Mouse (Mus musculus) spleen, postnatal 36 days (tissue): ENCODE measurements at regions not wholly inside any gene's neighbourhood (a gene's known extent, or its start where the extent isn't known, plus 50 kb on each side); places are given as distances from the start of the nearest gene placed in this dataset.

Experiments used
- DNase-seq, 2 experiments: peaks; one replicate each; pipeline ENCODE4 v3.0.0; 2022; ENCODE audit warnings: low spot score in 2 of 2, mixed read lengths in 1 of 2

GRCm38 (mm10) chr2:115441100-115441499 lies 140.4 kb upstream of the BC052040 start:
- DNase-seq = no peak

- DNase-seq = no peak
These were observed 131.6 kb upstream of the BC052040 start for GRCm38 (mm10) chr2:115449783-115450483.

- DNase-seq = no peak
These were observed 125.9 kb upstream of the BC052040 start for GRCm38 (mm10) chr2:115455593-115455992.

GRCm38 (mm10) chr2:115456372-115457022 lies 125.0 kb upstream of the BC052040 start:
- DNase-seq = no peak

GRCm38 (mm10) chr2:115460028-115460881 lies 121.3 kb upstream of the BC052040 start:
- DNase-seq = no peak

GRCm38 (mm10) chr2:115460882-115461151 lies 120.7 kb upstream of the BC052040 start:
- DNase-seq = no peak

GRCm38 (mm10) chr2:115466170-115466569 lies 115.3 kb upstream of the BC052040 start:
- DNase-seq = no peak

GRCm38 (mm10) chr2:115467107-115467745 lies 114.3 kb upstream of the BC052040 start:
- DNase-seq = no peak

- DNase-seq = no peak
These were observed 113.6 kb upstream of the BC052040 start for GRCm38 (mm10) chr2:115467936-115468335.

GRCm38 (mm10) chr2:115468471-115468909 lies 113.0 kb upstream of the BC052040 start:
- DNase-seq = no peak

- DNase-seq = no peak
These were observed 112.2 kb upstream of the BC052040 start for GRCm38 (mm10) chr2:115469165-115469821.

- no peak for DNase-seq
These were observed 109.1 kb upstream of the BC052040 start for GRCm38 (mm10) chr2:115472393-115472792.

GRCm38 (mm10) chr2:115483418-115484288 lies 97.9 kb upstream of the BC052040 start:
- no peak for DNase-seq

GRCm38 (mm10) chr2:115488465-115488864 lies 93.1 kb upstream of the BC052040 start:
- DNase-seq = no peak

- DNase-seq = no peak
These were observed 88.5 kb upstream of the BC052040 start for GRCm38 (mm10) chr2:115493020-115493419.

- DNase-seq = no peak
These were observed 81.6 kb upstream of the BC052040 start for GRCm38 (mm10) chr2:115499904-115500303.

GRCm38 (mm10) chr2:115509527-115509926 lies 72.0 kb upstream of the BC052040 start:
- DNase-seq = no peak

GRCm38 (mm10) chr2:115511146-115511545 lies 70.4 kb upstream of the BC052040 start:
- no peak for DNase-seq

- DNase-seq = no peak
These were observed 69.6 kb upstream of the BC052040 start for GRCm38 (mm10) chr2:115511612-115512525.

GRCm38 (mm10) chr2:115512891-115513290 lies 68.6 kb upstream of the BC052040 start:
- DNase-seq = no peak
